Mouse (Mus musculus): Measurements from ENCODE around the gene Dnaaf2. TPM values are rescaled to one million over a fixed set of nuclear protein-coding genes. Genes with fewer than 3 reads are reported as not detected.

The Dnaaf2 gene
- under 1 TPM; 0.50 to 0.80 TPM for total RNA-seq (2021)
- 0.67 and 0.94 TPM in 2 replicates for polyA plus RNA-seq (2012; rRNA removed)
- long read RNA-seq, partial matches to known transcripts: 0 of 3 reads
- long read RNA-seq, other reads (novel, unspliced or antisense): 0 of 3 reads

DNA sequence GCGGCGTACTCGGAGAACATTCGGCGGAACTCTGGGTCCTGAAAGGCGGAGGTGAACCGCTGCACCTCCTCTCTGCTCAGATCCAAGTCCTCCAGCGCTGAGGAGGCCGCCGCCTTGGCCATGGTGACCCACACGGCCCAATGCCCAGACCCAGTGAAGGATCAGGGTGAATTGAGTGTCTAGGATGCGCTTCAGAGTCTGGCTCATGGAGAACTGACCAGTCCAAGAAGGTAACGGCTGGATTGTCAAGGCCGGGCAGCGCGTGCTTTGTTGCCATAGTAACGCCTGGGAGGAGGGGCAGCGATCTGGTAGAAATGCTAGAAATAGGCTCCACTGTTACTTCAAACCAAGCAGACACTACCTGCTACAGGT is at the start of gene Dnaaf2:
Dnaaf2 (minus strand) TSS at position 266 of the 372 bp plus-strand sequence.
- H3K4me1 ChIP-seq (ENCODE audit: control insufficient read depth, insufficient read depth, low read length): peaks cover 4% of the 10 kb centered on the region
- peak within 1 kb of the TSS; percentile 94 for H3K9ac ChIP-seq (ENCODE audit: low read depth, low read length)
- peak within 1 kb of the TSS; percentile 98 for H3K4me3 ChIP-seq
- TF ChIP-seq EP300 (IDR thresholded peaks at IDR 0.05; ENCODE audit: insufficient read depth, low read depth, low read length) (no peak), CTCF (IDR thresholded peaks at IDR 0.05) (no peak), POLR2A (IDR thresholded peaks at IDR 0.05; ENCODE audit: insufficient read depth, low read depth, low read length) (no peak)
- H3K27me3 ChIP-seq (ENCODE audit: control insufficient read depth, insufficient read depth, low read length): no peaks in the 10 kb centered on the region
- 0 out of 2 replicates have a peak, but pooled peaks cover 3% of the 10 kb centered on the region for H3K36me3 ChIP-seq (ENCODE audit: control insufficient read depth, insufficient read depth, low read length)
- H3K79me2 ChIP-seq (replicated peaks; ENCODE audit: control insufficient read depth, insufficient read depth, low read length): no peaks in the 10 kb centered on the region
- under 1% methylated on average over 18 of the region's 18 CpGs for WGBS
- H3K27ac ChIP-seq: peak within 1 kb of the TSS; percentile 85
- DNase-seq: peak in 1 of 2 experiments; percentile 65
- intact Hi-C loops (cut with DNase I): loop anchor here (5.0 kb wide), 2 partner anchors 44 to 99 kb away; partner anchors contain the start of genes Klhdc1 and Klhdc2

DNA sequence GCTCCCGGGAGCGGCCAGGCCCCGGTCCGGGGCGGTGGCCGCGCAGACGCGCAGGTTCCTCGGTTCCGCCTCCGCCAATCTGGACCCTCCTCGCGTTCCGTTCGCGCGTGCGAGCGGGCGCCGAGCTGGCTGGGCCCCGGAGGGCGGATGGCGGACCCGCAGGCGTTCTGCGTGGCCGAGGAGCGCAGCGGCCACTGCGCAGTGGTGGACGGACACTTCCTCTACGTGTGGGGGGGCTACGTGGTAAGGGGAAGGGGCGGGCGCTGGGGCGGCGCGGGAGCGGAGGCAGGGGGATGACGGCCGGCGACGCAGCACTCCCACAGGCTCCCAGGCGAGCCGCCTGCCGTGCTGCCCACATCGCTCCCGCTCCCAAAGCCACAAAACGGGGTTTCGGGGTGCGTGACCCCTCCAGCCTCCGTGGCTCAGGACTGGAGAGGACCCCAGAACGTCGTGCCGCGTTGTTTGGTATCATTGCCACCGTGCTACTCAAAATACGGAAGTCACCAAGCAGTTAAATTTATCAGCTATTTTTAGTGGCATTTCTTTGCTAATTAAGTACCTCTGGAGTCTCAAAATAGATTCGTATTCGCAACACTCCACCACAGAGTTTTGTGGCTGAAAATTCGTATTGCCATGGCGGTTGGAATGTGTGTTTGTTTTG is 43.7 kb upstream of the Dnaaf2 start:
- intact Hi-C loops (cut with DNase I): loop anchor here (2.0 to 5.0 kb wide), 3 partner anchors 13 to 55 kb away; partner anchors contain the start of genes Dnaaf2, Gm49383, Klhdc2 and Pole2

DNA sequence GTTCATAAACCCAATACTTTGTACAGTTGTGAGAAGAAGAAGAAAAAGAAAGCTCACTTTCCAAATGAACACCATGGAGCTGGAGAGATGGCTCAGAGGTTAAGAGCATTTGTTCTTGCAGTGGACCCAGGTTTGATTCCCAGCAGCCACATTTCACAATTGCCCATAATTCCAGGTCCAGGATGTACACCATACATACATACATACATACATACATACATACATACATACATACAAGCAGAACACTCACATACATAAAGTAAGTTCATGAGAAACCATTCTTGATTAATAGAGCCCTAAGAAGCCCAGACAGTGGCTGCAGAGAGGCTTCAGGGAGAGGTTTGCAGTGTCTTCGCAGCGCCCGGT is 43.2 kb upstream of the Dnaaf2 start:
- Histone ChIP-seq H3K36me3 (ENCODE audit: control insufficient read depth, insufficient read depth, low read length) (no peaks in the 10 kb centered on the region), H3K4me1 (ENCODE audit: control insufficient read depth, insufficient read depth, low read length) (peaks cover 2% of the 10 kb centered on the region; the same call in 1 of the 2 replicates), H3K79me2 (replicated peaks; ENCODE audit: control insufficient read depth, insufficient read depth, low read length) (no peaks in the 10 kb centered on the region), H3K27ac (peak overlapping the region; percentile 93), H3K27me3 (ENCODE audit: control insufficient read depth, insufficient read depth, low read length) (no peaks in the 10 kb centered on the region), H3K4me3 (peak overlapping the region; percentile 86), H3K9ac (ENCODE audit: low read depth, low read length) (peak overlapping the region; percentile 80)
- TF ChIP-seq POLR2A (IDR thresholded peaks at IDR 0.05; ENCODE audit: insufficient read depth, low read depth, low read length) (no peak), EP300 (IDR thresholded peaks at IDR 0.05; ENCODE audit: insufficient read depth, low read depth, low read length) (no peak), CTCF (IDR thresholded peaks at IDR 0.05) (no peak)
- WGBS: 2% methylated on average over 3 of the region's 3 CpGs
- DNase-seq: no peak
- intact Hi-C loops (cut with DNase I): loop anchor here (2.0 to 5.0 kb wide), 2 partner anchors 44 to 55 kb away; partner anchors contain the start of genes Dnaaf2, Gm49383 and Klhdc2

More for the DNA sequence above, 43.7 kb upstream of the Dnaaf2 start:
- Histone ChIP-seq H3K36me3 (ENCODE audit: control insufficient read depth, insufficient read depth, low read length) (no peaks in the 10 kb centered on the region), H3K27me3 (ENCODE audit: control insufficient read depth, insufficient read depth, low read length) (no peaks in the 10 kb centered on the region), H3K4me3 (peak overlapping the region; percentile 86), H3K79me2 (replicated peaks; ENCODE audit: control insufficient read depth, insufficient read depth, low read length) (no peaks in the 10 kb centered on the region), H3K27ac (peak overlapping the region; percentile 93), H3K9ac (ENCODE audit: low read depth, low read length) (peak overlapping the region; percentile 80), H3K4me1 (ENCODE audit: control insufficient read depth, insufficient read depth, low read length) (peaks cover 2% of the 10 kb centered on the region; the same call in 1 of the 2 replicates)
- DNase-seq: peak; percentile 83 to 86
- WGBS: under 1% methylated on average over 64 of the region's 64 CpGs
- TF ChIP-seq CTCF (IDR thresholded peaks at IDR 0.05) (no peak), EP300 (IDR thresholded peaks at IDR 0.05; ENCODE audit: insufficient read depth, low read depth, low read length) (no peak), POLR2A (IDR thresholded peaks at IDR 0.05; ENCODE audit: insufficient read depth, low read depth, low read length) (peak; percentile 67)

DNA sequence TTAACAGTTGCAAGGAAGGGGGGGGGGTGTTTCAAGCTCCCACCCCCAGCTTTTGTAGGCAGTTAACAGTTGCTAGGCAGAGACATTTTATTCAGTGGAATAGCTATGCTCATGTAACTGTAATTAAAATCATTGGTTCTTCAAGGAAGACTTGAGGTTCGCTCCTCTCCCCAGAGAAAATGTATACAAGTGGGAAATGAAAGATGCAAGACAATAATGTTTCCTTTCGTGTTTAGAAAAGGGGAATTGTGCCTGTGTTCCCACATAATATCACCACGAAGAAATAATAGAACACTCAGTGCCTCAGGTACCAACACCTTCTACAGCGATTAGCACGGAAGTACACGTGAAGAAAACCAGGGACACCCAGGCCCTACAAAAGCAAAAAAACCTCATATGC is 42.6 kb upstream of the Dnaaf2 start, which contains the start of gene Klhdc1:
Klhdc1 (plus strand) TSS at position 301 of the 400 bp plus-strand sequence.
- DNase-seq: no peak
- no peak for TF ChIP-seq POLR2A (IDR thresholded peaks at IDR 0.05; ENCODE audit: insufficient read depth, low read depth, low read length)
- no peak for TF ChIP-seq EP300 (IDR thresholded peaks at IDR 0.05; ENCODE audit: insufficient read depth, low read depth, low read length)
- TF ChIP-seq CTCF (IDR thresholded peaks at IDR 0.05): no peak
- H3K36me3 ChIP-seq (ENCODE audit: control insufficient read depth, insufficient read depth, low read length): no peaks in the 10 kb centered on the region
- H3K9ac ChIP-seq (ENCODE audit: low read depth, low read length): peak within 1 kb of the TSS; percentile 80
- intact Hi-C loops (cut with DNase I): loop anchor here (2.0 to 5.0 kb wide), 2 partner anchors 44 to 56 kb away; partner anchors contain the start of genes Dnaaf2, Gm49383 and Klhdc2
- H3K79me2 ChIP-seq (replicated peaks; ENCODE audit: control insufficient read depth, insufficient read depth, low read length): no peaks in the 10 kb centered on the region
- H3K27me3 ChIP-seq (ENCODE audit: control insufficient read depth, insufficient read depth, low read length): no peaks in the 10 kb centered on the region
- peak within 1 kb of the TSS; percentile 93 for H3K27ac ChIP-seq
- WGBS: 71% methylated on average over 6 of the region's 6 CpGs
- H3K4me3 ChIP-seq: peak within 1 kb of the TSS; percentile 86
- H3K4me1 ChIP-seq (ENCODE audit: control insufficient read depth, insufficient read depth, low read length): peaks cover 2% of the 10 kb centered on the region; the same call in 1 of the 2 replicates

DNA sequence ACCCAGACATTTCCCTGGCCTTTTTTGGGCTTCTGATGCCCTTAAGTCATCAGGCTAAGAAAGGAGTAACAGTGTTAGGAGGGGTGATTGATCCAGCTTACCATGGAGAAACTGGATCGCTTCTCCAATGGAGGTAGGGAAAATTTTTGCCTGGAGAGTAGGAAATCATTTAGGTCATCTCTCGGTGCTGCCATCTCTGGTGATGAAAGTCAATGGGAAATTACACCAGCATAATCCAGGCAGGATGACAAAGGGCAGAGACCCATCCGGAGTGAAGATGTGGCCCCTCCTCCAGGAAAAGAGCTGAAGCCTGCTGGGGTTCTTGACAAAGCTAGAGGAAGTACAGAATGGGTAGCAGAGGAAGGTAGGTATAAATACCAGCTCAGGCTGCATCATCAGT is 40.1 kb upstream of the Dnaaf2 start:
- no peak for DNase-seq
- intact Hi-C loops (cut with DNase I): no loop called here
- no peak overlapping the region for H3K9ac ChIP-seq (ENCODE audit: low read depth, low read length)
- TF ChIP-seq EP300 (IDR thresholded peaks at IDR 0.05; ENCODE audit: insufficient read depth, low read depth, low read length) (no peak), POLR2A (IDR thresholded peaks at IDR 0.05; ENCODE audit: insufficient read depth, low read depth, low read length) (no peak), CTCF (IDR thresholded peaks at IDR 0.05) (peak; percentile 34)
- peaks cover 2% of the 10 kb centered on the region; the same call in 1 of the 2 replicates for H3K4me1 ChIP-seq (ENCODE audit: control insufficient read depth, insufficient read depth, low read length)
- no peak overlapping the region for H3K4me3 ChIP-seq
- no peak overlapping the region for H3K27ac ChIP-seq
- no peaks in the 10 kb centered on the region for H3K27me3 ChIP-seq (ENCODE audit: control insufficient read depth, insufficient read depth, low read length)
- no peaks in the 10 kb centered on the region for H3K36me3 ChIP-seq (ENCODE audit: control insufficient read depth, insufficient read depth, low read length)
- WGBS: 30% methylated on average over 3 of the region's 3 CpGs
- no peaks in the 10 kb centered on the region for H3K79me2 ChIP-seq (replicated peaks; ENCODE audit: control insufficient read depth, insufficient read depth, low read length)
